Mouse (Mus musculus): ENCODE results near the gene Prrt4.

- TF ChIP-seq CTCF (conservative IDR thresholded peaks at IDR 0.05; ENCODE audit: low read length) (no peak), POU5F1 (IDR thresholded peaks at IDR 0.05; ENCODE audit: borderline replicate concordance, low read length) (no peak), NANOG (IDR thresholded peaks at IDR 0.05; ENCODE audit: borderline replicate concordance, low read length) (no peak)
Measured at GRCm38 (mm10) chr6:29179843-29180242, 459 bp upstream of the Prrt4 start.
